Mouse (Mus musculus) effector memory CD4-positive, alpha-beta T cell, adult 7 months (primary cell): Measurements from ENCODE around the gene Tlr2. TPM values are rescaled to one million over a fixed set of nuclear protein-coding genes. Genes with fewer than 3 reads are reported as not detected.

Experiments
- polyA plus RNA-seq: library from polyadenylated mRNA; unstranded; fragments of 100-300 nt; shearing (Covaris generic); gene quantifications from one replicate; pipeline ENCODE4 v1.2.1, GENCODE M21; 2017

Gene Tlr2
- polyA plus RNA-seq, result 0.78 TPM

GRCm38 (mm10) chr3:83841095-83841850, at the start of gene Tlr2:
Gene Tlr2 (minus strand): TSS chr3:83841767.

Other genes starting within 250 kb of the Tlr2 start
- 0.55 TPM for gene Sfrp2, start 75.4 kb downstream of the Tlr2 start, polyA plus RNA-seq
- gene Tmem131l, start 198.4 kb upstream of the Tlr2 start, polyA plus RNA-seq, result 51.0 TPM